Mouse (Mus musculus): ENCODE data around the gene Dand5. TPM values are rescaled to one million over a fixed set of nuclear protein-coding genes. Genes with fewer than 3 reads are reported as not detected.

Gene Dand5
- polyA plus RNA-seq, 1 experiment: 2.3 TPM

DNA sequence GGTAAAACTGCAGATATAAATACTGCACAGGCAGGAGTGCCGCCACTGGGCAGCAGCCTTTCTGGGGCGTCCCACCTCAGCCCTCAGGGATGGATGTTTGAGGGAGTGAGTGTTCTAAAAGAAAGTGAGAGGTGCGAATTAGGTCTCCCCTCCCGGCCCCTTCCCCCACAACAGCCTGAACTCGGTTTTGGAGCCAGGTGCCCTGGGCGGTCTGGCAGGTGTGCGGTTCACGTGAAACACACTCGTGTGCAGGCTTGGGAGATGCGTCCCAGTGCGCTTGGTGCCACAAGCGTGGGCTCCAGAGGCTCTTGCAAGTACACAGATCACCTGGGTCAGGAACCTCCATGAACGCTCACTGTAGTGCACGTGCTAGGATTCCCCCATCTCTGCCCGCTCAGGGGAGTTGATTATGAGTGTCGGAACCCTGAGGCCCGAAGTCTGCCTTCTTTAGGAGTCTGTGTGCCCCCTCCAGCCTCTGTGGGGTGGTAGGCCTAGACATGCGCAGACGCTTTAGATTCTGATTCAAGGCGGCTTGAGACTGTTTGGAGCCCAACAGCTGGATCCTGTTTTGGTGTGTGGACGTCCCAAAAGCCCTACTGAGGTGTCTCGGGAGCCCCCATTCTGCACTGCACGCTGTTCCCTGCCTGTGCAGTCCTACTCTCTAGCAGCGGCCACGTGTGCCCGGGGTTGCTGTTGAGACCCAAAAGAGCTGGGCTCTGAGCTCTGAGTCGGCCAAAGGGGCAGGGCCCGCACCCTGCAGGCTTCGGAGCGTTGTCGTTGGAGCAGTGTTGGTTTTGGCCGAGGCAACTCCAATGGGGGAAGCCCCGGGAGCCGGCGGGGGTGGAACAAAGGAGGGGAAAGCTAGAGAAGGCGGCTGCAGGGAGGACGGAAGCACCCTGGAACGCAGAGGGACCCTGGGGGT lies 36.6 kb downstream of the Dand5 start:
- Histone ChIP-seq H3K4me3 (ENCODE audit: insufficient read depth, low read length) (no peak overlapping the region), H3K4me1 (ENCODE audit: control insufficient read depth, insufficient read depth, low read length) (peaks cover 51% of the 10 kb centered on the region), H3K27ac (ENCODE audit: insufficient read depth, low read length) (peak overlapping the region; percentile 88)
- peak; percentile 35 for TF ChIP-seq POLR2A (IDR thresholded peaks at IDR 0.05; ENCODE audit: low read depth, low read length)
- no peak for TF ChIP-seq CTCF (IDR thresholded peaks at IDR 0.05; ENCODE audit: borderline replicate concordance, insufficient read depth, low read length)

- H3K27ac ChIP-seq (ENCODE audit: insufficient read depth, low read length): peak overlapping the region; percentile 88
- TF ChIP-seq CTCF (IDR thresholded peaks at IDR 0.05; ENCODE audit: borderline replicate concordance, insufficient read depth, low read length) (no peak), POLR2A (IDR thresholded peaks at IDR 0.05; ENCODE audit: low read depth, low read length) (no peak)
- peaks cover 50% of the 10 kb centered on the region for H3K4me1 ChIP-seq (ENCODE audit: control insufficient read depth, insufficient read depth, low read length)
- no peak overlapping the region for H3K4me3 ChIP-seq (ENCODE audit: insufficient read depth, low read length)
These were observed 37.2 kb downstream of the Dand5 start for GRCm38 (mm10) chr8:84785506-84785755.

DNA sequence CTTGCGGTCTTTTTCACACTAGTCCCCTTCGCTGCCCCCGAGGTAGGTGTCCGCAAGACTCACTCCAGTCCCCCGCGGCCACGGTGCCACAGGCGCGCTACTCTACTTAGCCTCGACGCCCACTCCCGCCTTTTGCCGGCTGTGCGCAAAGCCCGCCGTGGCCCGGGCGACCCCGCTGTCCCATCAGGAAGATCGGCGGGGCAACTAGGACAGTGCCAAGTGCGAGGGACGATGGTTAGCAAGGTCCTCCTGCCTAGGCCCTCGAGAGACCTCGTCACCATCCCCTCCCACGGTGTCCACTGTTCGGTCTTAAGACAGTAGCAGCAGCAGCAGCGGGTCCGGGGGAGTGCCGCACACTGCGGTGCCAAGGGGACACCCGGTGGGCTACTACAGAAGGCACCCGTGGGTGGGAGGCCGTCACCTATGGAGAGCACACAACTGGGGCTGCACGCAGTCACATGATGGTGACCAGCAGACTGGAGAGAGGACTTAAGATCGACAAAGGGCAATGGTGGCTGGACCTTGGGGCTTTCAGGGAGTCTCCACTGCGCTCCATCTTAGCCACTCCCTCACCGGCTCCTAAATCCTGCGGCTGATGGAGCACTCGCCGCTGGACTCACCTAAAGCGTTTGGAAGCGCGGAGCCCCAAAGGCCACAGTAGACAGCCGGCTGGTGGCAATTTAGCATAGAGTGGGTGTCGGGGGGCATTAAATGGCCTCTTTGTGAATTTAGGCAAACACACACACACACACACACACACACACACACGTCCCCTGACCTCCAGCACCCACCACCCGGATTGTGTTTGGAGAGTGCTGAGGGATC lies 37.7 kb downstream of the Dand5 start:
- Histone ChIP-seq H3K4me3 (ENCODE audit: insufficient read depth, low read length) (peak overlapping the region; percentile 23), H3K27ac (ENCODE audit: insufficient read depth, low read length) (peak overlapping the region; percentile 88), H3K4me1 (ENCODE audit: control insufficient read depth, insufficient read depth, low read length) (peaks cover 50% of the 10 kb centered on the region)
- TF ChIP-seq POLR2A (IDR thresholded peaks at IDR 0.05; ENCODE audit: low read depth, low read length): no peak; the same call in 1 of the 2 replicates
- TF ChIP-seq CTCF (IDR thresholded peaks at IDR 0.05; ENCODE audit: borderline replicate concordance, insufficient read depth, low read length): no peak

DNA sequence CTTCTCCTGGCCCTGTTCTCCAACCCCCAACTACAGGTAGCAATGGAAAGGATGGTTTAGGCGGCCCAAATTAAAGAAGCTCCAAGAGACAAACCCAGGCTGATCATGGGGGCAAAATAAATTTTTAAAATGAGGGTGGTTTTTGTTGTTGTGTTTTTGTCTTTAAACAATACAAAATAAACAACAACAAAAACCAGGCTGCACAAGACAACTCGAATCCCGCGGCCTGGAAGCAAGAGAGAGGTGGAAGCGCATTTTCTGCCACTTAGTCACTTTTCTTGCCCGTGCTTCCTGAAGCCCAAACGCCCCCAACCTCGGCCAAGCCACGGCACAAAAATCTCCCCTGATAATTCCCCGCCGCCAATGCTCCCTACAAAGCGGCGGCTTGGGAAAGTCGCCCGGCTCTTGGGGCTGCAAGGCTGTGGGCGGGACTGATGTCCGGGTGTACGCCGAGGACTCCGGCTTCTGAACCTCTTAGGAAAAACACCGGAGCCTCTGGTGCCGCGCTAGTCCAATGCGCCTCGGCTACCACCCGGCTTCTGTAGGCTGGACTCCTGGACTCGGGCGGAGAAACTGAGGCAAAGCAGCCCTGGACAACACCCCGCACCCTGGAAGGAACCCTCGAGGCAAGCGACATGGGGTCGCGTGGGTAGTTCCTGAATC lies 38.6 kb downstream of the Dand5 start:
- TF ChIP-seq POLR2A (IDR thresholded peaks at IDR 0.05; ENCODE audit: low read depth, low read length): no peak
- no peak for TF ChIP-seq CTCF (IDR thresholded peaks at IDR 0.05; ENCODE audit: borderline replicate concordance, insufficient read depth, low read length)
- H3K4me3 ChIP-seq (ENCODE audit: insufficient read depth, low read length): peak overlapping the region; percentile 23
- H3K27ac ChIP-seq (ENCODE audit: insufficient read depth, low read length): peak overlapping the region; percentile 88
- H3K4me1 ChIP-seq (ENCODE audit: control insufficient read depth, insufficient read depth, low read length): peaks cover 45% of the 10 kb centered on the region

DNA sequence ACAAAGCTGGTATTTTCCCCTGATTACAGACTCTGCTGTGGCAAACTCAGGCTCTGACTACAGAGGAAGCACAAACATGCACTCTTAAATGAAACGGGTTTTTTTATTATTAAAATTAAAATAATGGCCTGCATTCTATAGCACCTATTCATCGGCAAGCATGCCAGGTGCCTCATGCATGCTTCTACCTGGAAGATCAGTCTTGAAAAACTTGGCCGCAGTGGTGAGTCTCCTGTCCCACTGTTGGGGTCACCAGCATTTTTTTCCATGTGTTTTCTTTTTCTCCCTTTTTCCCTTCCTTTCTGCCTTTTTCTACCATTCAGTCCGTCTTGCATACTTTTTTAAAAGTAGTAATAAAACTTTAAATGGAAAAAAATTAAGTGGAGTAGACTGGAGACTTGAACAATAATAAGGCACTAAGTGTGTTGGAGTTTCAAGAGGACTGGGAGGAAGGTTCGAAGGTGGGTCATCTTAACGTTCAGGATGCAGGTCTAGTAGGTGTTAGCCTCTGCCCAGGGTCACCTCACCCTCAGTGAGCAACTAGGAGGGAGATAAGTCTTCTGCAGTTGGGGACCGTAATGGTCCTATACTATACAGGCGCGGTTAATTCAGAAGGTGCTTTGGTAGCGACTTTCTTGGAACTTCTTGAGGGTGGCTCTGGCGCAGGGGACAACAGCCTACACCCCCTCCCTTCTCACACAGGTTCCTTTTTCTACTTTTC lies 39.3 kb downstream of the Dand5 start:
- Histone ChIP-seq H3K4me3 (ENCODE audit: insufficient read depth, low read length) (no peak overlapping the region), H3K27ac (ENCODE audit: insufficient read depth, low read length) (peak overlapping the region; percentile 88), H3K4me1 (ENCODE audit: control insufficient read depth, insufficient read depth, low read length) (peaks cover 42% of the 10 kb centered on the region)
- TF ChIP-seq CTCF (IDR thresholded peaks at IDR 0.05; ENCODE audit: borderline replicate concordance, insufficient read depth, low read length) (no peak), POLR2A (IDR thresholded peaks at IDR 0.05; ENCODE audit: low read depth, low read length) (no peak)

DNA sequence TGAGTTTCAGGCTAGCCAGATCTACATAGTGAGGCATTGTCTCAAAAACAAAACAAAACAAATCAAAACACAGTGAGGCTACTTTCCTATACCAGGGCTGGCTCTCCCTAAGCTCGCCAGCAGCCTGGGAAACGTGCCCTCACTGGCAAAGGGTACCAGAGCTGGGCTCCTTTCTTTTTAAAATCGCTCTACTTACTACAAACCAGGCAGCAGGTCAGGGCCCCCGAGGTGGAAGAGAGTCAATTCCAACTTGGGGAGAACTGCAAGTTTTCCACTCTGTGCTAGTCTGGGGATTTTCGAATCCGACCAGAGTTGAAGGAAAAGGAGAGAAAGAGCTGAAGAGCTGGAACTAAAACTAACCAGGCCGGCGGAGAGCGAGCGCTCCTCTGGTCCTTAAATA lies 39.9 kb downstream of the Dand5 start:
- Histone ChIP-seq H3K27ac (ENCODE audit: insufficient read depth, low read length) (peak overlapping the region; percentile 60), H3K4me3 (ENCODE audit: insufficient read depth, low read length) (no peak overlapping the region), H3K4me1 (ENCODE audit: control insufficient read depth, insufficient read depth, low read length) (peaks cover 41% of the 10 kb centered on the region)
- TF ChIP-seq POLR2A (IDR thresholded peaks at IDR 0.05; ENCODE audit: low read depth, low read length) (no peak), CTCF (IDR thresholded peaks at IDR 0.05; ENCODE audit: borderline replicate concordance, insufficient read depth, low read length) (no peak)

- TF ChIP-seq POLR2A (IDR thresholded peaks at IDR 0.05; ENCODE audit: low read depth, low read length) (no peak), CTCF (IDR thresholded peaks at IDR 0.05; ENCODE audit: borderline replicate concordance, insufficient read depth, low read length) (no peak)
- Histone ChIP-seq H3K4me1 (ENCODE audit: control insufficient read depth, insufficient read depth, low read length) (peaks cover 36% of the 10 kb centered on the region), H3K4me3 (ENCODE audit: insufficient read depth, low read length) (no peak overlapping the region), H3K27ac (ENCODE audit: insufficient read depth, low read length) (peak overlapping the region; percentile 60)
These were observed 40.7 kb downstream of the Dand5 start for GRCm38 (mm10) chr8:84781686-84782505.

DNA sequence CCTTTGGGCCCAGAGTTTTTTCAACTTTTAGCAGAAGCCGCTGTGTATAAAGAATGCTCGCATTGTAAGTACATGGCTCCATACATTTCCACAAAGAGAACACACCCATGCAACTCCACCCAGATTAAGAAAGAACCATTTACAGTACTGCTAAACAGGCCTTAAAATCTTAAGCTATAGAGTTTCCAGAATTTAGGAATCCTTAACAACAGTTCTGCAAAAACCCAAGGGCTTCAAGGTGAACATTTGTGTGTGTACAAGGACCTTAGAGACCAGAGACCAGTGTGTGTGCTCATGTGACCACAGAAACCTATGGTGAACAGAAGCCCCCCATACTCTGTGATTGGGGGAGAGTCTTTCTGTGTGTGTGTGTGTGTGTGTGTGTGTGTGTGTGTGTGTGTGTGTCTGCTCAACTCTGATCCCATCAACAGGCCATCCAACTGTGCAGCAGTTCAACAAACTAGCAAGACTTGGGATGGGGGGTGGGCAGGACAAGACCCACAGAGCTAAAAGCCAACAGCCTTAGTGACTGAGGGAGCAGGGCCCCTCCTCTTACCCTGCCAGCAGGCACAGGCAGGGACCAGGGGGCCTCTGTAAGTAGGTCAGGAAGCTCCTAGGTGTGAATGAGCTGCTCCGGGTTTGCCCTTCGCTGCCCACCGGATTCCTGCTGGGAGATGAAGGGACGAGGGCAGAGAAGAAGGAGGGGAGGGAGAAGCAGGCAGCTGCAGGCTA lies 41.5 kb downstream of the Dand5 start:
- Histone ChIP-seq H3K4me3 (ENCODE audit: insufficient read depth, low read length) (no peak overlapping the region), H3K27ac (ENCODE audit: insufficient read depth, low read length) (peak overlapping the region; percentile 60), H3K4me1 (ENCODE audit: control insufficient read depth, insufficient read depth, low read length) (peaks cover 35% of the 10 kb centered on the region)
- TF ChIP-seq CTCF (IDR thresholded peaks at IDR 0.05; ENCODE audit: borderline replicate concordance, insufficient read depth, low read length) (no peak), POLR2A (IDR thresholded peaks at IDR 0.05; ENCODE audit: low read depth, low read length) (no peak)
